Mouse (Mus musculus): Measurements from ENCODE around the gene Timm29. TPM values are rescaled to one million over a fixed set of nuclear protein-coding genes. Genes with fewer than 3 reads are reported as not detected.

Gene Timm29
- polyA plus RNA-seq, 1 experiment from 2014 or later, result 29.5 TPM

GRCm38 (mm10) chr9:21625342-21626339 is 33.1 kb downstream of the Timm29 start:
- no peak for ATAC-seq (ENCODE audit: borderline replicate concordance, extremely low read depth, low FRiP score, low TSS enrichment)
- Histone ChIP-seq H3K27me3 (no peaks in the 10 kb centered on the region), H3K4me3 (no peak overlapping the region), H3K36me3 (no peaks in the 10 kb centered on the region), H3K9me3 (no peaks in the 10 kb centered on the region), H3K4me1 (no peaks in the 10 kb centered on the region), H3K27ac (no peak overlapping the region), H3K9ac (no peak overlapping the region), H3K4me2 (no peak overlapping the region)
- 85% methylated on average over 10 of the region's 10 CpGs for WGBS

- H3K4me3 ChIP-seq, result no peak overlapping the region
- H3K27ac ChIP-seq, result no peak overlapping the region
- ATAC-seq (ENCODE audit: borderline replicate concordance, extremely low read depth, low FRiP score, low TSS enrichment), result no peak
- H3K27me3 ChIP-seq, result no peaks in the 10 kb centered on the region
- peaks cover 6% of the 10 kb centered on the region; the same call in 1 of the 2 replicates for H3K36me3 ChIP-seq
- H3K4me1 ChIP-seq, result no peaks in the 10 kb centered on the region
- H3K4me2 ChIP-seq, result no peak overlapping the region
- no peak overlapping the region for H3K9ac ChIP-seq
- H3K9me3 ChIP-seq, result no peaks in the 10 kb centered on the region
Measured at GRCm38 (mm10) chr9:21626571-21626970, 34.0 kb downstream of the Timm29 start.

- Histone ChIP-seq H3K4me3 (no peak overlapping the region), H3K9me3 (no peaks in the 10 kb centered on the region), H3K27ac (no peak overlapping the region), H3K4me1 (no peaks in the 10 kb centered on the region), H3K4me2 (no peak overlapping the region), H3K36me3 (peaks cover 7% of the 10 kb centered on the region; the same call in 1 of the 2 replicates), H3K27me3 (no peaks in the 10 kb centered on the region), H3K9ac (no peak overlapping the region)
- WGBS, result 63% methylated on average over 5 of the region's 5 CpGs
- no peak for ATAC-seq (ENCODE audit: borderline replicate concordance, extremely low read depth, low FRiP score, low TSS enrichment)
Measured at GRCm38 (mm10) chr9:21627145-21627795, 34.7 kb downstream of the Timm29 start.

GRCm38 (mm10) chr9:21630673-21631072 is 38.2 kb downstream of the Timm29 start:
- no peaks in the 10 kb centered on the region for H3K4me1 ChIP-seq
- 69% methylated on average over 3 of the region's 3 CpGs for WGBS
- H3K9me3 ChIP-seq, result no peaks in the 10 kb centered on the region

GRCm38 (mm10) chr9:21633106-21633505 is 40.6 kb downstream of the Timm29 start:
- H3K27ac ChIP-seq, result no peak overlapping the region
- H3K9me3 ChIP-seq, result no peaks in the 10 kb centered on the region
- H3K4me2 ChIP-seq, result no peak overlapping the region
- H3K36me3 ChIP-seq, result peaks cover 53% of the 10 kb centered on the region
- ATAC-seq (ENCODE audit: borderline replicate concordance, extremely low read depth, low FRiP score, low TSS enrichment), result no peak
- 88% methylated on average over 3 of the region's 3 CpGs for WGBS
- H3K27me3 ChIP-seq, result no peaks in the 10 kb centered on the region
- no peak overlapping the region for H3K9ac ChIP-seq
- no peaks in the 10 kb centered on the region for H3K4me1 ChIP-seq
- H3K4me3 ChIP-seq, result no peak overlapping the region

More at GRCm38 (mm10) chr9:21630673-21631072, 38.2 kb downstream of the Timm29 start:
- no peak overlapping the region for H3K4me3 ChIP-seq
- H3K36me3 ChIP-seq, result peaks cover 28% of the 10 kb centered on the region
- no peak for ATAC-seq (ENCODE audit: borderline replicate concordance, extremely low read depth, low FRiP score, low TSS enrichment)
- no peaks in the 10 kb centered on the region for H3K27me3 ChIP-seq
- H3K9ac ChIP-seq, result no peak overlapping the region
- H3K4me2 ChIP-seq, result no peak overlapping the region
- no peak overlapping the region for H3K27ac ChIP-seq

GRCm38 (mm10) chr9:21635639-21636038 is 43.1 kb downstream of the Timm29 start:
- Histone ChIP-seq H3K4me2 (no peak overlapping the region), H3K27me3 (no peaks in the 10 kb centered on the region), H3K9me3 (no peaks in the 10 kb centered on the region), H3K9ac (no peak overlapping the region), H3K4me3 (no peak overlapping the region), H3K27ac (no peak overlapping the region), H3K36me3 (peaks cover 78% of the 10 kb centered on the region), H3K4me1 (no peaks in the 10 kb centered on the region)
- WGBS, result 55% methylated on average over 7 of the region's 7 CpGs
- no peak for ATAC-seq (ENCODE audit: borderline replicate concordance, extremely low read depth, low FRiP score, low TSS enrichment)

GRCm38 (mm10) chr9:21639031-21639430 is 46.5 kb downstream of the Timm29 start:
- WGBS, result 93% methylated on average over 11 of the region's 11 CpGs
- H3K4me2 ChIP-seq, result no peak overlapping the region
- no peak for ATAC-seq (ENCODE audit: borderline replicate concordance, extremely low read depth, low FRiP score, low TSS enrichment)

More at GRCm38 (mm10) chr9:21639031-21639430, 46.5 kb downstream of the Timm29 start:
- no peak overlapping the region for H3K9ac ChIP-seq
- H3K4me3 ChIP-seq, result no peak overlapping the region
- H3K27me3 ChIP-seq, result no peaks in the 10 kb centered on the region
- H3K9me3 ChIP-seq, result no peaks in the 10 kb centered on the region
- H3K4me1 ChIP-seq, result no peaks in the 10 kb centered on the region
- H3K27ac ChIP-seq, result no peak overlapping the region
- H3K36me3 ChIP-seq, result peaks cover 97% of the 10 kb centered on the region

MicroRNAs encoded within 50 kb of the gene (microRNA counts, 519-probe panel; counts per million panel counts)
- microRNA mmu-miR-1946b, result 19.7 counts per million

Small RNA genes within 50 kb of the gene (microRNA-seq; reads per million reads assigned to microRNA genes)
- gene Mir1946b, result not detected

Other genes with a start within 250 kb of the Timm29 start
- 195 and 198 TPM in 2 replicates for gene Ilf3, start 224.9 kb upstream of the Timm29 start, polyA plus RNA-seq (2015; fragmentation: Nextera tagmentation; extraction: Ambion mirVana)
- gene Qtrt1, start 180.9 kb upstream of the Timm29 start, polyA plus RNA-seq (2015; fragmentation: Nextera tagmentation; extraction: Ambion mirVana), result 42.4 and 43.7 TPM in 2 replicates
- gene Dnm2, start 167.8 kb upstream of the Timm29 start, polyA plus RNA-seq (2015; fragmentation: Nextera tagmentation; extraction: Ambion mirVana), result 73.6 and 77.4 TPM in 2 replicates
- 119 and 123 TPM in 2 replicates for gene Tmed1, start 82.5 kb upstream of the Timm29 start, polyA plus RNA-seq (2015; fragmentation: Nextera tagmentation; extraction: Ambion mirVana)
- 3.2 and 3.9 TPM in 2 replicates for gene AB124611, start 66.5 kb upstream of the Timm29 start, polyA plus RNA-seq (2015; fragmentation: Nextera tagmentation; extraction: Ambion mirVana)
- gene Carm1, start 45.8 kb upstream of the Timm29 start, polyA plus RNA-seq (2015; fragmentation: Nextera tagmentation; extraction: Ambion mirVana), result 43.7 and 47.3 TPM in 2 replicates
- 28.8 and 29.7 TPM in 2 replicates for gene Yipf2, start 106 bp downstream of the Timm29 start, polyA plus RNA-seq (2015; fragmentation: Nextera tagmentation; extraction: Ambion mirVana)
- gene Smarca4, start 23.4 kb downstream of the Timm29 start, polyA plus RNA-seq (2015; fragmentation: Nextera tagmentation; extraction: Ambion mirVana), result 74.6 and 83.2 TPM in 2 replicates
- 38.9 and 39.5 TPM in 2 replicates for gene Ldlr, start 130.8 kb downstream of the Timm29 start, polyA plus RNA-seq (2015; fragmentation: Nextera tagmentation; extraction: Ambion mirVana)
- gene Spc24, start 167.6 kb downstream of the Timm29 start, polyA plus RNA-seq (2015; fragmentation: Nextera tagmentation; extraction: Ambion mirVana), result 154 TPM in 2 replicates
- 27.7 and 30.0 TPM in 2 replicates for gene Kank2, start 206.0 kb downstream of the Timm29 start, polyA plus RNA-seq (2015; fragmentation: Nextera tagmentation; extraction: Ambion mirVana)
- 2.1 and 2.3 TPM in 2 replicates for gene Angptl8, start 242.8 kb downstream of the Timm29 start, polyA plus RNA-seq (2015; fragmentation: Nextera tagmentation; extraction: Ambion mirVana)